Mouse (Mus musculus): Measurements from ENCODE around the gene Pwwp2b.
A peak's percentile ranks its signal among the peaks of the same experiment; 100 is the strongest.

GRCm38 (mm10) chr7:139233714-139234113 is 14.6 kb upstream of the Pwwp2b start:
- TF ChIP-seq POLR2A (IDR thresholded peaks at IDR 0.05; ENCODE audit: borderline replicate concordance, extremely low read depth, low read depth, low read length) (no peak), CTCF (IDR thresholded peaks at IDR 0.05; ENCODE audit: insufficient read depth, low read length) (peak; percentile 96)

All from lung, adult 2 months (tissue).